Mouse (Mus musculus) embryonic facial prominence, embryonic 13.5 days (tissue): ENCODE measurements around the gene BC107364. TPM values are rescaled to one million over a fixed set of nuclear protein-coding genes. Genes with fewer than 3 reads are reported as not detected.
"Not testable (repeated sequence)": the region's sequence is repeated elsewhere in the genome, so short reads cannot be mapped to it uniquely, and the experiment has no call there.

Experiments used
- ATAC-seq: fragments of 200-750 bp; cut with Nextera tagmentation; 2 replicates; pipeline ENCODE4 v1.8.0; 2017; ENCODE audit warnings: low read depth; ENCODE audit not compliant: insufficient number of reproducible peaks, insufficient read depth, low FRiP score, low TSS enrichment
- H3K27ac ChIP-seq: fragments of 300-500 bp; sonication (generic); 2 replicates; pipeline ENCODE4 v1.5.1; 2015; ENCODE audit warnings: moderate library complexity, mild to moderate bottlenecking, inconsistent platforms
- H3K27me3 ChIP-seq: fragments of 300-500 bp; sonication (generic); 2 replicates; pipeline ENCODE4 v1.6.1; 2015; ENCODE audit warnings: mild to moderate bottlenecking, inconsistent platforms
- H3K36me3 ChIP-seq: fragments of 300-500 bp; sonication (generic); 2 replicates; pipeline ENCODE4 v1.6.1; 2015; ENCODE audit warnings: mild to moderate bottlenecking, inconsistent platforms
- H3K4me1 ChIP-seq: fragments of 300-500 bp; sonication (generic); 2 replicates; pipeline ENCODE4 v1.6.1; 2015; ENCODE audit warnings: inconsistent platforms
- H3K4me2 ChIP-seq: fragments of 300-500 bp; sonication (generic); 2 replicates; pipeline ENCODE4 v1.6.1; 2015; ENCODE audit warnings: moderate library complexity, mild to moderate bottlenecking, inconsistent platforms
- H3K4me3 ChIP-seq: fragments of 300-500 bp; sonication (generic); 2 replicates; pipeline ENCODE4 v1.5.1; 2015; ENCODE audit warnings: mild to moderate bottlenecking, inconsistent platforms
- H3K9ac ChIP-seq: fragments of 300-500 bp; sonication (generic); 2 replicates; pipeline ENCODE4 v1.6.1; 2015; ENCODE audit warnings: mild to moderate bottlenecking, inconsistent platforms
- H3K9me3 ChIP-seq: fragments of 300-500 bp; sonication (generic); 2 replicates; pipeline ENCODE4 v1.6.1; 2016; ENCODE audit warnings: inconsistent platforms
- WGBS: fragments of 180-500 bp; shearing (Covaris S2); methylation state at CpG from one replicate; pipeline ENCODE4 v1.1.7; 2015; ENCODE audit warnings: mixed read lengths; 5-methylcytosine and 5-hydroxymethylcytosine counted together
- polyA plus RNA-seq: library from polyadenylated mRNA; unstranded; fragments of >200 nt; fragmentation: Nextera tagmentation; extraction: Ambion mirVana; gene quantifications from 2 replicates; pipeline ENCODE4 v1.2.1, GENCODE M21; 2015

The BC107364 gene
- polyA plus RNA-seq, 1 experiment from 2014 or later, result 0.20 TPM

- peak overlapping the region; percentile 24 for H3K4me3 ChIP-seq
- H3K4me1 ChIP-seq, result peaks cover 4% of the 10 kb centered on the region; the same call in 1 of the 2 replicates
- no peak overlapping the region for H3K27ac ChIP-seq
- 3% methylated on average over 31 of the region's 31 CpGs for WGBS
- 0 out of 2 replicates have a peak, but pooled peaks cover 6% of the 10 kb centered on the region for H3K36me3 ChIP-seq
- peaks cover 66% of the 10 kb centered on the region for H3K27me3 ChIP-seq
- no peak for ATAC-seq
- H3K4me2 ChIP-seq, result peak overlapping the region; percentile 34
- H3K9ac ChIP-seq, result no peak overlapping the region
- H3K9me3 ChIP-seq, result 0 out of 2 replicates have a peak, but pooled peaks cover 4% of the 10 kb centered on the region
These were observed 42.3 kb downstream of the BC107364 start for GRCm38 (mm10) chr3:96409701-96410246.

GRCm38 (mm10) chr3:96408111-96408510 lies 44.0 kb downstream of the BC107364 start:
- not testable (repeated sequence) for H3K9ac ChIP-seq, H3K27ac ChIP-seq, H3K4me1 ChIP-seq, H3K36me3 ChIP-seq, ATAC-seq, H3K4me2 ChIP-seq, H3K9me3 ChIP-seq, H3K4me3 ChIP-seq
- peaks cover 83% of the 10 kb centered on the region for H3K27me3 ChIP-seq
- 85% methylated on average over 10 of the region's 10 CpGs for WGBS

GRCm38 (mm10) chr3:96405541-96406503 lies 46.3 kb downstream of the BC107364 start:
- H3K27ac ChIP-seq, result no peak overlapping the region
- no peaks in the 10 kb centered on the region for H3K36me3 ChIP-seq
- H3K9me3 ChIP-seq, result 0 out of 2 replicates have a peak, but pooled peaks cover 4% of the 10 kb centered on the region
- no peak overlapping the region for H3K4me2 ChIP-seq
- 58% methylated on average over 32 of the region's 32 CpGs for WGBS
- H3K4me1 ChIP-seq, result peaks cover 10% of the 10 kb centered on the region
- ATAC-seq, result no peak
- H3K4me3 ChIP-seq, result no peak overlapping the region
- no peak overlapping the region for H3K9ac ChIP-seq
- H3K27me3 ChIP-seq, result peaks cover 95% of the 10 kb centered on the region

- H3K36me3 ChIP-seq, result no peaks in the 10 kb centered on the region
- peaks cover 10% of the 10 kb centered on the region for H3K4me1 ChIP-seq
- no peak for ATAC-seq
- no peak overlapping the region for H3K9ac ChIP-seq
- no peak overlapping the region for H3K27ac ChIP-seq
- WGBS, result 26% methylated on average over 11 of the region's 11 CpGs
- H3K9me3 ChIP-seq, result 0 out of 2 replicates have a peak, but pooled peaks cover 4% of the 10 kb centered on the region
- no peak overlapping the region for H3K4me3 ChIP-seq
- H3K4me2 ChIP-seq, result no peak overlapping the region
- H3K27me3 ChIP-seq, result peaks cover 95% of the 10 kb centered on the region
These were observed 47.1 kb downstream of the BC107364 start for GRCm38 (mm10) chr3:96405004-96405403.

- Histone ChIP-seq H3K27ac (no peak overlapping the region), H3K4me1 (peaks cover 10% of the 10 kb centered on the region), H3K4me2 (peak overlapping the region; percentile 33), H3K9me3 (0 out of 2 replicates have a peak, but pooled peaks cover 4% of the 10 kb centered on the region), H3K9ac (no peak overlapping the region), H3K27me3 (peaks cover 95% of the 10 kb centered on the region), H3K4me3 (peak overlapping the region; percentile 24), H3K36me3 (no peaks in the 10 kb centered on the region)
- no peak for ATAC-seq
- WGBS, result 1% methylated on average over 26 of the region's 26 CpGs
These were observed 47.7 kb downstream of the BC107364 start for GRCm38 (mm10) chr3:96404450-96404849.

- 0 out of 2 replicates have a peak, but pooled peaks cover 4% of the 10 kb centered on the region for H3K9me3 ChIP-seq
- no peak overlapping the region for H3K4me2 ChIP-seq
- H3K36me3 ChIP-seq, result no peaks in the 10 kb centered on the region
- H3K27ac ChIP-seq, result no peak overlapping the region
- no peak overlapping the region for H3K9ac ChIP-seq
- no peak overlapping the region for H3K4me3 ChIP-seq
- peaks cover 10% of the 10 kb centered on the region for H3K4me1 ChIP-seq
- ATAC-seq, result no peak
- H3K27me3 ChIP-seq, result peaks cover 94% of the 10 kb centered on the region
- 19% methylated on average over 1 of the region's 1 CpGs for WGBS
These were observed 49.1 kb downstream of the BC107364 start for GRCm38 (mm10) chr3:96403016-96403415.

GRCm38 (mm10) chr3:96401832-96402501 lies 50.1 kb downstream of the BC107364 start:
- under 1% methylated on average over 41 of the region's 41 CpGs for WGBS
- peaks cover 10% of the 10 kb centered on the region for H3K4me1 ChIP-seq
- no peak for ATAC-seq
- no peak overlapping the region for H3K27ac ChIP-seq
- peak overlapping the region; percentile 38 for H3K4me3 ChIP-seq
- H3K9me3 ChIP-seq, result 0 out of 2 replicates have a peak, but pooled peaks cover 4% of the 10 kb centered on the region
- peaks cover 96% of the 10 kb centered on the region for H3K27me3 ChIP-seq
- peak overlapping the region; percentile 56 for H3K4me2 ChIP-seq
- no peaks in the 10 kb centered on the region for H3K36me3 ChIP-seq
- H3K9ac ChIP-seq, result no peak overlapping the region

GRCm38 (mm10) chr3:96401474-96401831 lies 50.7 kb downstream of the BC107364 start:
- no peak overlapping the region for H3K27ac ChIP-seq
- no peak overlapping the region for H3K9ac ChIP-seq
- no peaks in the 10 kb centered on the region for H3K36me3 ChIP-seq
- peak overlapping the region; percentile 38 for H3K4me3 ChIP-seq
- H3K4me2 ChIP-seq, result peak overlapping the region; percentile 56
- 2% methylated on average over 13 of the region's 13 CpGs for WGBS
- no peak for ATAC-seq
- H3K9me3 ChIP-seq, result 0 out of 2 replicates have a peak, but pooled peaks cover 4% of the 10 kb centered on the region
- peaks cover 10% of the 10 kb centered on the region for H3K4me1 ChIP-seq
- H3K27me3 ChIP-seq, result peaks cover 96% of the 10 kb centered on the region

- no peak for ATAC-seq
- H3K36me3 ChIP-seq, result no peaks in the 10 kb centered on the region
- H3K9ac ChIP-seq, result no peak overlapping the region
- under 1% methylated on average over 5 of the region's 5 CpGs for WGBS
- H3K27me3 ChIP-seq, result peaks cover 96% of the 10 kb centered on the region
- H3K4me3 ChIP-seq, result no peak overlapping the region
- H3K4me2 ChIP-seq, result no peak overlapping the region
- no peaks in the 10 kb centered on the region for H3K9me3 ChIP-seq
- H3K27ac ChIP-seq, result no peak overlapping the region
- peaks cover 7% of the 10 kb centered on the region for H3K4me1 ChIP-seq
These were observed 53.2 kb downstream of the BC107364 start for GRCm38 (mm10) chr3:96398911-96399310.

- Histone ChIP-seq H3K36me3 (no peaks in the 10 kb centered on the region), H3K27ac (no peak overlapping the region), H3K4me1 (peaks cover 5% of the 10 kb centered on the region), H3K4me3 (no peak overlapping the region), H3K9me3 (no peaks in the 10 kb centered on the region), H3K27me3 (peaks cover 91% of the 10 kb centered on the region), H3K9ac (no peak overlapping the region), H3K4me2 (no peak overlapping the region)
- 95% methylated on average over 7 of the region's 7 CpGs for WGBS
- ATAC-seq, result no peak
These were observed 55.2 kb downstream of the BC107364 start for GRCm38 (mm10) chr3:96396857-96397256.

GRCm38 (mm10) chr3:96387202-96387601 lies 64.9 kb downstream of the BC107364 start:
- WGBS, result no CpG with 5 or more reads among the region's 18 CpGs
- not testable (repeated sequence) for ATAC-seq

More at GRCm38 (mm10) chr3:96387202-96387601, 64.9 kb downstream of the BC107364 start:
- H3K27me3 ChIP-seq, result peaks cover 36% of the 10 kb centered on the region
- H3K27ac ChIP-seq, H3K4me2 ChIP-seq, H3K36me3 ChIP-seq, H3K4me3 ChIP-seq, H3K4me1 ChIP-seq, H3K9me3 ChIP-seq, H3K9ac ChIP-seq: not testable (repeated sequence)
